Mouse (Mus musculus): ENCODE data around the gene Mapk7. TPM values are rescaled to one million over a fixed set of nuclear protein-coding genes. Genes with fewer than 3 reads are reported as not detected.

Gene Mapk7
- 19.5 TPM for polyA plus RNA-seq (2017; shearing (Covaris generic))

DNA sequence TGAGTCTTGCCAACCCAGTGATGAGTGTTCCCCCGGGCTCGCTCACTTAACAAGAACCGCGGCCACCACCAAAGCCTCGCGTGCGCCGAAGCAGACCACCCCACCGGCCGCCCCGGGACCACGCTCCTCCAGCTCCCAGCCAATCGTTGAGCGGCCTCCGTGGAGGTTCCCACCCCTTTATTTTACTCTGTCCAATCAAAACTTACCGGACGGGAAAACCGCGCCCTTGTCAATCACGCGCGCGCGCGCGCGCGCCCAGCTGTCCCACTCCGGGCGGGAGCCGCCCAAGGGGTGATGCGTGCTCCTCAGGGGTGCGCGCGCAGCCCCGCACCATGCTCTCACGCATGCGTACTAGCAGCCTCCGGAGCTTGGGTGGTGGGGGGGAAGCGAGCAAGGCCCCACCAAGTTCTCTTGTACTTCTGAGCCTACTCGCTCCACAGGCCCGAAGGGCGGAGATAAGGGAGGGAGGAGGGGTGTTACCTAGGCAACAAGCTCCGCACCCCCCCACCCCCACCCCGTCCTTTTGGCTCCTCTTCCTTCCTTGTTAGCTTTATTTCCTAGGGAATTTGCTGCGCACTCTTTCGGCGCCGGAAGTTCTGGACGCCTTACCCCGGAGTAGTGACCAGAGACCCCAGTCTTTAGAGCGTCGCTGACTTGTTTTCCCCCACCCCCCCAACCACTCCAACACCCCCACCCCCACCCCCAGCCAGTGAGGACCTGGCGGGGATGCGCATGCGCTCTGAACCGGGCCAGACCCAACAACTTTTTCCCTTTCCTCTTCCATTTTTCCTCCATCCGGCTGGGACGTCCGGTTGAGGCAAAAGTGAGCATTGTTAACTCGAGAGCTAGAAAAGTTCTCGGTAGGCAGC, at the start of gene Mapk7:
Mapk7 (minus strand) TSS at position 278 of the 869 bp plus-strand sequence.

DNA sequence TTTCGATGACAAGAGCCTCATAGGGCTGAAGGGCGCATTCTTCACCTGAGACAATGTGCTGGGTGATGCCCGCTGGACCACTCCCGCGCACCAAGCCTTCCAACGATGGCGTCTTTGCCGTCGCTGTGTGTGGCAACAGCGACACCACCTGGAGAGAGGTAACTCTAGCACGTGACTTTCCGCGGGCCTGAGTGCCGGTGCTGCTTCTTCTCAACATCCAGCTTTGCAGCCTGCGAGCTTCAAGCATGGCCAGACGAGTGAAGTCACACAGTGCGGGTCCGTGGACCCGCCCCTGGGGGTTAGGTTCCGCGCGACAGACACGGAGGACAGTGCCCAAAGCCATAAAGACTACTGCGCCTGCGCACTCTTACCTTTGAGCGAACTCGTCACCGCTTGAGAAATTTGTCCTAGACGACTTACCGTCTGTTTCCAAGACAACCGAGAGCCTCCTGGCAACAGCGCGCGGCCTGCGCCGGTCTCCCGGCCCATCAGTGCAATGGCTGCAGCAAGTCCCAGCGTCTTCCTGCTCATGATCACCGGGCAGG, 10.6 kb upstream of the Mapk7 start, which contains the start of gene B9d1:
B9d1 (plus strand) TSS at position 432 of the 545 bp plus-strand sequence.

DNA sequence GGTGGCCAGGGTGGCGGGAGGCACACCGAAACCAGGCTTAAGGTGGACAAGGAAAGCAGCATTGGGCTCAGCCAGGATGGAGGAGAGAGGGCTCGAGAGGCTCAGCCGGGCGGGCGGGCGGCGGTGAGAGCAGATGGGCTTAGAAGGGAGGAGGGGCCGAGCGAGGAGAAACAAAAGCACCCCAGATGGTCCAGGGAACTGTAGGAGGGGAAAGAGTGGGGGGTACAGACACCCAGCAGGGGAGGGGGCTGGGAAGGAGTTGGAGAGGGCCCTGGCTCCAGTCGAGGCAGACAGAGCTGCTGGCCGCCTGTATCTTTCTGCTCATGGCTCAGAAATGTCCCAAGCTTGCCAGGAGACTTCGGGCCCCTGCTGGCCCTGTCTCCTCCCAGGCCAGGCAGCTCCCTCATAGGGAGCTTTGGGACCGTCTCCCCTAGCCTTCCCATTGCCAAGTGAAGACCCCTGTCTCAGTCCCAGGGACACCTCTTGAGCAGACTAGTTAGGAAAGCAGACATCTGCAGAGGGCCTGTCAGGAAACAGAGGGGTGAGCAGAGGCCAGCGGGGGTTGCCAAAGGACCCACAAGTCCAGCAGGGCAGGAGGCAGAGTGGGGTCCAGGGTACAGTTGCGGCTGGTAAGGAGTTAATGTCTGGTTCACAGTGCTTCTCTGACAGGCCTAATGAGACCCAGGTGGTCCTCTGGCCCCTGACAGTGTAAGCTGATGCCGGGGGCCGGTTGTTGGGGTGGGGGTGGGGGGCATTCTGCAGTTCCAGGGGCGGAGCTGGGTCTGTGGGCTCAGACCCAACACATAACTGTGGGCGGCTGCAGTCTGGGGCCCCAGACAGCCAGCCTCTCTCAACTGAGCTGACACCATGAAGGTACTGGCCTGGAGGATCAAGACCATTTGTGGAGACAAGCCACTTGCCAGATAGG, 9.3 kb downstream of the Mapk7 start, which contains the start of gene Mfap4:
Mfap4 (plus strand) TSS at position 819 of the 928 bp plus-strand sequence.

Other genes starting within 250 kb of the Mapk7 start
- gene Aldh3a2, start 226.9 kb downstream of the Mapk7 start, polyA plus RNA-seq (2017; shearing (Covaris generic)): 37.6 TPM
- not detected for gene Slc47a2, start 151.5 kb downstream of the Mapk7 start, polyA plus RNA-seq (2017; shearing (Covaris generic))
- gene Slc47a1, start 116.1 kb downstream of the Mapk7 start, polyA plus RNA-seq (2017; shearing (Covaris generic)): not detected
- not detected for gene Rnf112, start 40.3 kb downstream of the Mapk7 start, polyA plus RNA-seq (2017; shearing (Covaris generic))
- not detected for gene Mfap4, start 9.0 kb downstream of the Mapk7 start, polyA plus RNA-seq (2017; shearing (Covaris generic))
- not detected for gene B9d1, start 10.7 kb upstream of the Mapk7 start, polyA plus RNA-seq (2017; shearing (Covaris generic))
- gene Epn2, start 85.3 kb upstream of the Mapk7 start, polyA plus RNA-seq (2017; shearing (Covaris generic)): 0.14 TPM
- gene Grap, start 158.9 kb upstream of the Mapk7 start, polyA plus RNA-seq (2017; shearing (Covaris generic)): 220 TPM
- gene Fam83g, start 189.7 kb upstream of the Mapk7 start, polyA plus RNA-seq (2017; shearing (Covaris generic)): not detected
- not detected for gene Slc5a10, start 226.4 kb upstream of the Mapk7 start, polyA plus RNA-seq (2017; shearing (Covaris generic))